Mouse (Mus musculus): ENCODE data around the gene Shc2.

- TF ChIP-seq CTCF (IDR thresholded peaks at IDR 0.05; ENCODE audit: insufficient read depth, low read depth, low read length) (no peak), POLR2A (IDR thresholded peaks at IDR 0.05; ENCODE audit: insufficient read depth, low read depth, low read length) (peak; percentile 78)
Measured at GRCm38 (mm10) chr10:79637128-79638110, at the start of gene Shc2.
